Mouse (Mus musculus) megakaryocyte, adult 5-6 weeks (primary cell): ENCODE results near the gene Apln. TPM values are rescaled to one million over a fixed set of nuclear protein-coding genes. Genes with fewer than 3 reads are reported as not detected.
A peak's percentile ranks its signal among the peaks of the same experiment; 100 is the strongest.

Experiments used
- ATAC-seq: 2 replicates; pipeline ENCODE4 v1.8.0; 2016; ENCODE audit warnings: mild to moderate bottlenecking, inconsistent platforms; ENCODE audit not compliant: poor library complexity, severe bottlenecking
- total RNA-seq, 2 experiments: library from RNA; stranded (forward) in 1 of 2; stranded (reverse) in 1 of 2; fragments of 153-499, 151-499 nt in 1 of 2; fragments of 221-1000, 200-1000 nt in 1 of 2; gene quantifications; 2 replicates each; pipeline versions ENCODE4 v1.2.3 to v1.2.4; 2015 to 2017

Gene Apln
- total RNA-seq, 2 experiments from 2014 or later: 0.11 TPM; not detected in 1

GRCm38 (mm10) chrX:48019359-48019758 is 15.3 kb downstream of the Apln start:
- no peak for ATAC-seq

DNA sequence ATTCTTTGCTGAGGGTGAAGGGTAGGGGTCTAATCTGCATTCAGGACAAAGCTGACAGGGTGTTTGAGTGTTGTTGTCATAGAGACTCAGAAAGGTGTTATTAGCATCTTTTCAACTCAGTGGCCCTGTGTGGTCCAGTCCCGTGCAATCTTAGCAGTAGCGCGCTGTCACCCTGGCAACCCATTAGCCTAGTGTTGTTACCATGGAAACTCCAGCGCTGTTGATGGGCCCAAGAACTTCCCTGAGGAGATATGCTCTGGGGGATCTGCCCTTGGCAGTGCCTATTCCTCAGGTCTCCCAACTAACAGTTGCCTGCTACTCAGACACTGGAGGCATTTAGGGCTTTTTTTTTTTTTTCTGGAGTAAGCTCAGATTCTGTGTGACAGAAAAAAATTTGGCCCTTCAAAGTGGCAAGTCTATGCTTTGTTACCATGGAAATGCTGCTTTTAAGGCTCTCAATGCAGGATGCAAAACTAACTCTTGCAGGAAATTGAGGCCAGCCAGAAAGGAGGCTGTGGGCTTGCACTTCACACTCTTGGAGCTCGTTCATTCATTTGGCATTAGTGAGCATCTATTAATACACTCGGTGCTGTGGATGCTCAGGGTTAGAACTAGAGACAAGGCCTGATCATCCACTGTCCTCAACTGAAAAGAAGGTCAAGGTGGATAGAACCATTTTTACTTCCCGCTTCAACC is 17.6 kb downstream of the Apln start:
- no peak for ATAC-seq

DNA sequence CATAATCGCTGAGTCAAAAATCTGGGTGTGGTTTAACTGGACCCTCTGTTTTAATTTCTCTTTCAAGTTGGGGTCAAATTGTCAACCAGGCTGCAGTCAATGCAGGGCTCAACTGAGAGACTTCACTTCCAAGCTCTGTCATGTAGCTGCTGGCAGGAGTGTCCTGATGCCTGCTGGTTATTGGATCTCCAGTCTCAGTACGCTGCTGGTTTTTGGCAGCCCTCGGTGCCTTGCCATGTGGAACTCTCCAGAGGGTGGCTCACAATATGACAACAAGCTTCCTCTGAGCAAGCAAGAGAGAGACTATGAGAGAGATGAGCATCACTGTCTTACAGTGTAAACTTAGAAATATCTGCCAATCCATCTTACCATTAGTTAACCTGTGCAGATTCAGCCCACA is 23.0 kb downstream of the Apln start:
- ATAC-seq: no peak

GRCm38 (mm10) chrX:48006062-48006461 is 28.6 kb downstream of the Apln start:
- no peak for ATAC-seq

- ATAC-seq: no peak
These were observed 29.9 kb downstream of the Apln start for GRCm38 (mm10) chrX:48004786-48005185.

DNA sequence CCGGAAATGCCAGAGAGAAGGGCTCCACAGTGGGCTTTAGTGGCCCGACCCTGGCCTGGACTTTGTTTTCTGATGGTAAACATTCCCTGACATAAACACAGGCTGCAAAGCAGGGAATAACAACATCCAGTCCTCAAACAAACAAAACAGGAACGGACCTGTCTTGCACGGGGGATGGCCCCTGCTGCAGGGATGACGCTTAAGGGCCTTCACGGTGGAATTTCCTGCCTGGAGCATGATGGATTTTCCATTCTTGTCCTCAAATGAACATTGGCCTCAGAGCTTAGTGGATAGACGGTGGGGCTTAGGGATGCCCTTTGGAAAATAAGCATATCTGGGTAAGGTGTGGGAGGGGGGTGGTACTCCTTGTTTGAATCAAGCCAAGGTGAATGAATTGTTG is 33.5 kb downstream of the Apln start:
- ATAC-seq: no peak

- no peak for ATAC-seq
These were observed 36.2 kb downstream of the Apln start for GRCm38 (mm10) chrX:47998412-47998811.

DNA sequence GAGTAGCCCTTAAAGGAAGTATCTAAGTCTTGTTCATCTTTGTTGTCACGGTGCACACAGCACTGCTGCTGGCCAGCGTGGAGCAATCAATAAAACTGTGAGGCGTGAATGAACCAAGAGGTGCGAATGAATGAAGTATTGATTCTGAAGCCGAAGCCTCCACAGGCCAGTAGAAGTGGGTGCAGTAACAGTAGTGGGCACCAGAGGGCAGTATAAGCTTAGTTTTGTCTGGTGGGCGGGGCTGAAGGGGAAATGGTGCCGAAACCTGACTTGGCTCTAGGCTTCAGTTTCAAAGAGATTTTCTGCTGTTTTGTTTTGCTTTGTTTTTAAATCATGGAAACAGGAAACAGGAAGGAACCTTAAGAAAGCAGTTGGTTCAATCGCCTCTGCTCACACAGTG is 42.0 kb downstream of the Apln start:
- peak; percentile 90 for ATAC-seq

- ATAC-seq: no peak
These were observed 46.6 kb downstream of the Apln start for GRCm38 (mm10) chrX:47988024-47988423.

- ATAC-seq: peak; percentile 66
These were observed 49.5 kb downstream of the Apln start for GRCm38 (mm10) chrX:47985000-47985619.

- ATAC-seq: no peak
These were observed 57.6 kb downstream of the Apln start for GRCm38 (mm10) chrX:47977078-47977477.

DNA sequence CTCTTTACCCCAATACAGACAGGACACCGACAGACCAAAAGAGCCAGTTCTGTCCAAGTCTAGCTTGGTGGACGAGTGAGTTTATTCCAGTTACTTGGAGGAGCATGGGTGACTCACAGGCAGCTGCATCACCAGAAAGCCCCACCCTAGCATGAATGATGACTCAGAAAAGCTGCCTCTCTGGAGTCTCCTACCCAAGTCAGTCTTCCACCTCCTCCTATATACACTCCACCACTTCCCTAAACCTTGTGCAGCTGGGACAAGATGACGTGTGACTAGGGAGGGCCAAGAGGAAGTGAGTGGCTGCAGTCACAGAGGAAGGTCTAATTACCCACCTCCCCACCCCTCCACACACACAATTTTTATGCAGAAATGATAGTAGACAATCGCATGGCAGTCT is 58.1 kb downstream of the Apln start:
- peak; percentile 99 for ATAC-seq

Other genes with a start within 250 kb of the Apln start
- not detected in 2 replicates for gene Smarca1, start 141.9 kb downstream of the Apln start, total RNA-seq (2015)
- gene Smarca1, start 141.9 kb downstream of the Apln start, total RNA-seq (2017): not detected in 2 replicates
- gene Ocrl, start 122.5 kb downstream of the Apln start, total RNA-seq (2015): 20.1 and 22.2 TPM in 2 replicates
- gene Ocrl, start 122.5 kb downstream of the Apln start, total RNA-seq (2017): 9.8 and 12.2 TPM in 2 replicates
- gene Xpnpep2, start 73.9 kb upstream of the Apln start, total RNA-seq (2015): not detected in 2 replicates
- gene Xpnpep2, start 73.9 kb upstream of the Apln start, total RNA-seq (2017): not detected in 2 replicates
- gene Sash3, start 111.6 kb upstream of the Apln start, total RNA-seq (2015): 96.3 and 105 TPM in 2 replicates
- gene Sash3, start 111.6 kb upstream of the Apln start, total RNA-seq (2017): 146 and 154 TPM in 2 replicates
- 66.9 and 68.7 TPM in 2 replicates for gene Zdhhc9, start 174.0 kb upstream of the Apln start, total RNA-seq (2015)
- 16.4 and 20.0 TPM in 2 replicates for gene Zdhhc9, start 174.0 kb upstream of the Apln start, total RNA-seq (2017)
- 24.4 and 28.7 TPM in 2 replicates for gene Utp14a, start 222.0 kb upstream of the Apln start, total RNA-seq (2015)
- gene Utp14a, start 222.0 kb upstream of the Apln start, total RNA-seq (2017): 51.5 and 56.4 TPM in 2 replicates